Mouse (Mus musculus): ENCODE measurements around the gene Acvrl1. TPM values are rescaled to one million over a fixed set of nuclear protein-coding genes. Genes with fewer than 3 reads are reported as not detected.

Gene Acvrl1
- polyA plus RNA-seq, 2 experiments from 2014 or later, result 1.6 to 2.7 TPM

DNA sequence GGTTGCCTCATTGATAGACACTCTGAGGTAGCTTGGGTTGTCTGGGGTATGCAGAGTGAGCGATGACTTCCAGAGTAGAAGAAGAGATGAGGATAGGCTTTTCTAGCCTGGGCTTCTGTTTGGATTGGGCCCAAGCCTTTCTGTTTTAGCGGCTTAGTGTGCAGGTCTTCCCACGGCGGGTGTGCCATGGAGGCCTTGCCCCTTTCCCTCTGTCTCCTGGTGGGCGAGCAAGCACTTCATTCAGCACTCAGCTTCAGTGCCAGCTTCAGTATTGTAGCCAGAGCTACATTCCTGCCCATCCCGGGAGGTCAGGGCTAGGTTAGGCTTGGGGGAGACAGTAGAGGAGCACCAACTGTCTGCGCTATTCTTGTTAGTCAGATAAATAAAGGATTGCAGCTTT is 64.3 kb downstream of the Acvrl1 start:
- no peak for ATAC-seq

DNA sequence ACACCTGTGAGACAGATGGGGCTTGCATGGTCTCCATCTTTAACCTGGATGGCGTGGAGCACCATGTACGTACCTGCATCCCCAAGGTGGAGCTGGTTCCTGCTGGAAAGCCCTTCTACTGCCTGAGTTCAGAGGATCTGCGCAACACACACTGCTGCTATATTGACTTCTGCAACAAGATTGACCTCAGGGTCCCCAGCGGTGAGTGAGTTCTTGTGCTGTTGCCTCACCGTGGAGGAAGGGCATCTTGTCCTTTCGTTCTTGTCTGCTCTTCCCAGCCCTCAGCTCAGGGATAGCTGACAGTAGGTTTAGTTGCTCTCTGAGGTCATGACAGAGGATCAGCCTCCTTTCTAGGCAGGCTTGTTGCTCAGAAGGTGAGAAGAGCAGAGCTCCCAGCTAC is 65.6 kb downstream of the Acvrl1 start:
- ATAC-seq, result no peak

Other genes with a start within 250 kb of the Acvrl1 start
- gene Gm47841, start 81.1 kb upstream of the Acvrl1 start, polyA plus RNA-seq (2017; shearing (Covaris generic)), result not detected
- gene Fignl2, start 50.0 kb upstream of the Acvrl1 start, polyA plus RNA-seq (2017; shearing (Covaris generic)), result not detected
- not detected for gene Ankrd33, start 12.8 kb upstream of the Acvrl1 start, polyA plus RNA-seq (2017; shearing (Covaris generic))
- gene Acvr1b, start 45.5 kb downstream of the Acvrl1 start, polyA plus RNA-seq (2017; shearing (Covaris generic)), result 1 to 10 TPM; 3.5 to 3.6 TPM
- not detected for gene Grasp, start 95.7 kb downstream of the Acvrl1 start, polyA plus RNA-seq (2017; shearing (Covaris generic))
- 10 to 100 TPM; 37.5 to 92.8 TPM for gene Nr4a1, start 125.7 kb downstream of the Acvrl1 start, polyA plus RNA-seq (2017; shearing (Covaris generic))
- 10 to 100 TPM; 42.8 to 43.6 TPM for gene Atg101, start 155.8 kb downstream of the Acvrl1 start, polyA plus RNA-seq (2017; shearing (Covaris generic))
- gene 6030408B16Rik, start 164.7 kb downstream of the Acvrl1 start, polyA plus RNA-seq (2017; shearing (Covaris generic)), result under 1 TPM in 1 of 2 experiments, not detected in 1; 0.38 TPM
- gene Krt80, start 241.6 kb downstream of the Acvrl1 start, polyA plus RNA-seq (2017; shearing (Covaris generic)), result not detected

All from activated CD4-positive, CD25-positive, alpha-beta regulatory T cell, adult 4 months (primary cell).